Mouse (Mus musculus): Measurements from ENCODE around the gene Ppp6r3. TPM values are rescaled to one million over a fixed set of nuclear protein-coding genes. Genes with fewer than 3 reads are reported as not detected.

Gene Ppp6r3
- total RNA-seq, 4 experiments from 2014 or later, result 67.3 to 84.8 (median 74.2) TPM

DNA sequence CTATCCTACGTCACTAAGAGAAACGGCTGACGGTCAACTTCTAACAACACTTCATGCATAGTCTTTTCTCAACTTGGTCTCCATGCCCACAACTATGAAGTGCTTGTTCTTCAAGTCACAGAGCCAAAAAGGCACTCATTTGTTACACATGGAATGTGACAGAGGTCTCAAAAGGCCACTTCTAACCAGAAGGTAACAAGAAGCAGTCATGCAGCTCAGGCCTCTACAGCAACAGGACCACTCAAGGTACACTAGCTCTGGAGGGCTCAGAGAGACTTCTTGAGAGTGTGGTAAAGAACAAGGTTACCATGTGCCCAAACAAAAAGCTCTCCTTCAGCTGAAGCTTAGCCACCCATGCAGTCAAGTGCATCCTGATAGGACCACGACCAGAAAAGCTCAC is 46.9 kb downstream of the Ppp6r3 start:
- DNase-seq (ENCODE audit: low spot score), result no peak

DNA sequence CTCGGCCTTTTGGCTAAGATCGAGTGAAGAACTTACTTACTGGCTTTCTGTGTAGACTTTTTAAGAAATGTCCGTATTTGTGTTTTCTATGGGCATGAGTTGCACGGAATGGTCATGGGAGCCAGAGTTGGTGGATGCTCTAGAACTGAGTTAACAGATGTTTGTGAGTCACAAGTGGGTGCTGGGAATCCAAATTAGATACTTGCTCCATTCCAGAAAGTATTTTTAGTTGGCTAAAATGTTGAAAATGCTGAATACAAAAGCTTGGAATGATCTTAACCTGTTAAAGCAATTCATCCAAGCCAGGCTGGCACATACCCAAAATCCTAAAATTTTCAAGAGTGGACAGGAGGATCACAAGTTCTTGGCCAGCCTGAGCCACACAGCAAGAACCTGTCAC is 48.0 kb downstream of the Ppp6r3 start:
- DNase-seq (ENCODE audit: low spot score), result no peak

DNA sequence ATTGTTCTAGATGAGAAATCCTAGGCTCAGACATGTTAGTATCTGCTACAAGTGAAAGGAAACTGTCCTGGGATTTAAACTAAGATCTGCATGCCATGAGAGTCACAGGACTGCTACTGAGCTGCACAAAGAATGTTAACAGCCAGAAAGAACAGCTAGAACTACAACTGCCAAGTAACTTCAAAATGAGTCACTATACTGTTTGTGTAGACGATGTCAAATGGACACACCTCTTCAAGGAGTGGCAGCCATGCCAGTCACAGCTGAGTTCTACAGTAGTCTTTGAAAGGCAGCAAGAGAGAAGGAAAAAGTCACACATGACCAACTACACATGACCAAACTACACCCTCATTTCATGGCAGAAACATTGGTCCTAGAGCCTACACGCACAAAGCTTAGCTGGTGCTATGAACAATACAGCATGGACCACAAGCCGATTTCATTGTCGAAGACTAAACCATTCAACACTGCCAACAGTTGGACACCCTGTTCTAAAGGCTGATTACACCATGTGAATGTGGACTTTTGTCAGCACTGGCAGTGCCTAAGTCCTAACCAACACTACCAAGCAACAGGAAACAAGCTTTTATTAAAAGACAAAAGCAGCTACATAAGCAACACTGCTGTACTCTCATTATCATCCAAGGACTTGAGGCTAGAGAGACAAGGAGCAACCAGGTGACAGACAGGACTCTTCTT is 55.9 kb downstream of the Ppp6r3 start:
- DNase-seq (ENCODE audit: low spot score), result no peak

DNA sequence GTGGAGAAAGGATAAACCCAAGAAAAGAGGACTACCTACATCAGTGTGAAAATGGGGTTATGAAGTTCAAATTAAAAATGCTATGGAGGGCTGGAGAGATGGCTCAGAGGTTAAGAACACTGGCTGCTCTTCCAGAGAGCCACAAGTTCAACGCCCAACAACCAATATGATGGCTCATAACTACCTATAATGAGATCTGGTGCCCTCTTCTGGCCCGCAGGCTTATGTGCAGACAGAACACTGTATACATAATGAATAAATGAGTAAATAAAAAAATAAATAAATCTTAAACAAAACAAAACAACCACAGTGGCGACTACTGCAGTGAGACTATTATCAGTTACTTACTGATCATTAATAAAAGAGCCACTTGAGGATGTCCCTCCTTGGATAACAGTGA is 78.3 kb downstream of the Ppp6r3 start:
- no peak for DNase-seq (ENCODE audit: low spot score)

DNA sequence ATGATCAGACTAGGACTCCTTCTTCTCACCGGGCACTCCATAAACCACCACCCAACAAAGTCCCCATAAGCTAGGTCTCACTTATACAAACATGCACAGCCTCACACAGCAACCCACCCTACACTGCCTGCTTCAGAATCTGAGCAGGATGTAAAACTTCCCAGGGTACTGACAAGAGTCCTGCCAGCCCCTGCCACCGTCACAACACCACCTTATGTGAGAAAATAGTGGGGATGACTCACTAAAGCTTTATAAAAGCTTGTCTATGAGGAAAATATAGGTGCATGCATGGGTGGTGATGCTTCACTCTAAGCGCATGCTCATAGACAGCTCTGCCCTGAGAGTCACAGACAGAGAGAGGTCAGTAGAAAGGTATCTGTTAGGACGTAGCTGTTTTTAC is 85.7 kb downstream of the Ppp6r3 start:
- DNase-seq (ENCODE audit: low spot score), result no peak

DNA sequence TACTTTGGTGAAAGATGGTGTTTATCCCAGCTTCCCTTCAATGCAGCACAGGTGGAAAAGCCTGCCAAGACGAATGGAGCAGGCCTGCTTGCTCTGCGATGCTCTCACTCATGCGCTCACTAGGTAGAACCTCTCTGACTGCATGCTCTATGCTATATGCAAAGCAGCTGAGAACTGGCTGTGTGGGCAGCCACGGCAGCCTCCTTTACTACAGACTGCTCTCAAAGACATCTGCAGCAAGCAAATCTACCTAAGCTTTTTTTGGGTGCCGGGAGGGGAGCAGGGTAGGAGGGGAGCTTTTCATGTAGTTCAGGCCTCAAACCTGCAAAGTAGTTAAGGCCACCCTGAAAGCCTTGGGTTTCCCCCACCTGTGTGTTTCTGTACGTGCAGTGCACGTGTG is 92.7 kb downstream of the Ppp6r3 start:
- DNase-seq (ENCODE audit: low spot score), result no peak

DNA sequence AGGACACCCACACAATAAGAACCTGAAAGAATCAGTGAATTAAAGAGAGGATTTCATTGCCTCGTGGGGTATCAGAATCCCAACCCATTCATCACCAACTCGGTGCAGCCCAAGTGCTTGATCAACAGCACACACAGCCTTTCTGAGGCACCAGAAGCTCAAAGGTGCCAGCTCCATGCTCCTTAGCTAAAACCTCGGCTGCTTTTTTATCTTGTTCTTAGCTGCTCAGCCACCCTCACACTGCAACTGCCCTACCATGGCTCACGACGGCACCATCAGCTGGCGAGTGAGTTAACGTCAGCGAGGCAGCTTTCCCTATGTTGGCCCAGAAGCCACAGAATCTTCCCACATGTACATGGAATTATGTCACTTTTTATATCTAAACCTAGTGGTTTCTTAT is 95.4 kb downstream of the Ppp6r3 start:
- DNase-seq (ENCODE audit: low spot score), result no peak

DNA sequence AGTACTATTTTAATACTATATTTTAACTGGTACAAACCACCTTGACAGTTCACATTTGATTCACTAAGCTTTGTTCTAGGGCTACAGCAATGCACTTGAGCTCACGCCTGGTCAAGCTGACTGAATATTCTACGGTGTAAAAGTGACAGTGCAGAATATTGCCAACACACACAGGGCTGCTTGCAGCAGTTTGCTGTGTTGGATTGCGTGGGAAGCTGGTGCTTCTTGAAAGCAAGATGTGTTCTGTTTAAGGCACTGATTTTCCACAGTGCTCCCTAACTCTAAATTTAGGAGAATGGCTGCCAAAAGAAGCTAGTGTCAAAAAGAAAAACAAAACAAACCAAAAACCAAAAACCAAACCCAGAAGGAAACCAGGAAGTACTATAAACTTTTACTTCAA is 98.6 kb downstream of the Ppp6r3 start:
- DNase-seq (ENCODE audit: low spot score), result no peak

DNA sequence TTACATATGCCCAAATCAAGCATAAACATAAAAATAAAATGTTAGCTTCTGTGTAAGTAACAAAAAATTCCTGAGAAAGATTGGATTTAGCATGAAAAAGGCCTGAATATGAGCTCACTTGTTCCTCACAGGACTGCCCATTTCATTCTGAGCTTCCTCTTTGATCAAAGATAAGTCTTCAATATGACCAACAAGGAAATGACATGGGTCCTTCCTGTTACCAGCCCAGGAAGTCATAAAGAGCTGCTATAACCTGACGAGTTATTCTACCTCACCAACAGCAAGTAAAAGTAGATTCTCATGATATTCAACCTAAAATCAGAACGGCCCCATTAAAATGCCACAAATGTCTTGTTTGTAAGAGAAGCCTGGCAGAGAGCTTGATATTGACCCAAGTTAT is 104.3 kb downstream of the Ppp6r3 start:
- no peak for DNase-seq (ENCODE audit: low spot score)

DNA sequence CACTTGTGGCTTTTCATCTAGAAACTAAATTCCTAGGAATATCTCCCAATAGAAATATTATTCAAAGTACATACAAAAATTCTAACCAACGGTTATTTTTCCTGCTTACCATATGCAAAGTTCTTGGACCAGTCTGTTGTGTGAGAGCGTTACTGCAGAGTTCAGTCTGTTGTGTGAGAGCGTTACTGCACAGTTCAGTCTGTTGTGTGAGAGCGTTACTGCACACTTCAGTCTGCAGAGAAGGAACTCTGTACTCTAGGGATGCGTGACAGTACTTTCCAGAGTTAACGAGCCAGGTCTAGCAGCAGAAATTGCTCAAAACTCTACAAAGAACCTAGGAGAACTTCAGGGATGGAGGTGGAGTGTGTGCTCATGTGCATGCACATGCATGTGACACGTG is 108.0 kb downstream of the Ppp6r3 start:
- no peak for DNase-seq (ENCODE audit: low spot score)

DNA sequence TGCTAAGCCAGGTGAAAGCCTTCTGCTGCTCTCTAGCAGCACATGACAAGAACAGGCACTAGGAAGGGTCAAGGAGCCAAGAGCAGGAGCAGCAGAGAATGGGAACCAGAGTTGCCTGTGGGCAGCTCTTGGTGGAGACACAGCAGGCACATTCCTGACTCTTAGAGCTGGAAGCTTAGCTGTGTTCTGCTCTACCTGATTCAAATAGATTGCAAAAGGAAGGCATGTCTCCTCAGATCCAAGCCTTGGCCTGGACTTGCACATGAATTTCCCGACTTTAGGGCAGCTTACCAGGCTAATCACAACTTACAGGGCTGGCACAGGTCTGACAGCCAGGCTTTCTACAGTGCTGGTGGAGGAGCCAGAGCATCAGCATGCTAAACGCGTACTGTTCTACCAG is 115.6 kb downstream of the Ppp6r3 start:
- DNase-seq (ENCODE audit: low spot score), result no peak

DNA sequence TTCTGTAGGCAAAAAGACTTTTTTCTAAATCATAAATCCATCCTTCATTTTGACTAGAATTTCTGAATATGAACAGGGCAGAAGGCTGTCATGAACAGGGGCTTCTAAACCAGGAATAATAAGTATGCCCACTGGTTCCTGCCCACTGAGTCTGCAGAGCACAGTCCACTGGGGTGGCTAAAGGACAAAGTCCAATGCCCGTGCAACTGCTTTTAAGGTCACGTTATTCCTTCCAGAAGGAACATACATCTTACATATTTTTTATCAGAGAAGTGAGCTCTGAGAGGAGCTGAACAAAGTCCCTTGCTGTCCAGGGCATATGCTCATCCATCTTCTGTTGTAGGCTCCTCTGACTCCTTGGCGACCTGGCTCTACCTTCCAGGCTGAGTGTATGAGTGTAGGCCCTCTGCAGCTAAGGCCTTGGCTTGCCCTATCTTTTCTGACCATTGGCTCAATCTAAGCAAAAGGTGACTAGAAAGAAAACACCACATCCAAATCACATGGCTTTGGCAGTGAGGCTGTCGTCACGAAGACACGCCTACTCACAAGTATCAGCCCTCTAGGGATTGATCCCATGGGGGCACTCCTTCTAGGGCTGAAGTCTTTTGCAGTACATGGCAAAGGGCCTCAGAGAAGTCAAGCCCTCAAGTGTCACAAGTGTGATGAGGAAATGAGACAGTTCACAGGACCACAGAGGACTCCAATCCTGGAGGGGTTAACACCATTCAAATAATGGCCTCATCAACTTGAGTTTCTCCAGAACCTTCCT is 117.0 kb downstream of the Ppp6r3 start:
- DNase-seq (ENCODE audit: low spot score), result no peak

DNA sequence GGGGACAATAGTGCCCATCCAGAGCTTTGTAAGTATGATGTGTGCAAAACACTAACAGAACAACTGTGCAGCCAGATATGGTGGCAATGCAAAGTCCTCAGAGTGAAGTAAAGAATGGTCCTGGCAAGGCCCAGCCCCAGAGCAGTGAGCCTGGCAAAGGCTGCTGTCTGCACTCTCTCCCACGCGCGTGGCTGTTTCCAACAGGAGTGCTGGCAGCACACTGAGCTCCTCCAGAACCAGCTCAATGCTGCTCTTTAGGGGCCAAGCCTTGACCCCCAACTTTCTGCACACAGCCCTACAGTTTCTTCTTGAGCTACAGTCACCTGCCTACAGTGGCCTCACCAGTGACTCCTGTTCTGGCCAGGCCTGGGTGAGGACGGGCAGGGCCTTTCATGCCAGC is 117.8 kb downstream of the Ppp6r3 start:
- DNase-seq (ENCODE audit: low spot score), result no peak

DNA sequence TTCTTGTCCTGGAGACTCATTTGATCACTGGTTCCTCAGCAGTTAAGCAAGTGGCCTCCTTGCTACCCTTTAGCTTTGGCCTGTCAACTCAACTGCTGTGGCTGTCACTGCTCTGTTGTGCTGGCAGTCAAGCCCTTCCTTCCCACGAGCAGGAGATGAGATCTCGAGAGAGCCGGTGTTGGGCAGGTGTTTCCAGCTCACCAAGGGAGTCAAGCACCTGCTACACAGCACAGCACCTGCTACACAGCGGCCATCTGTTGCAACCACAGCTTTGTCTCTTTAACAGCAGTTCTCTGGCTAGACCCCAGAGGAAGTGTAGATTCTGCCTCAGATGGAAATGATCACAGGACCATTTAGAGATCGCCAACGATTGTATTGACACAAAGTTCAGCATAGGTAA is 123.9 kb downstream of the Ppp6r3 start:
- no peak for DNase-seq (ENCODE audit: low spot score)

DNA sequence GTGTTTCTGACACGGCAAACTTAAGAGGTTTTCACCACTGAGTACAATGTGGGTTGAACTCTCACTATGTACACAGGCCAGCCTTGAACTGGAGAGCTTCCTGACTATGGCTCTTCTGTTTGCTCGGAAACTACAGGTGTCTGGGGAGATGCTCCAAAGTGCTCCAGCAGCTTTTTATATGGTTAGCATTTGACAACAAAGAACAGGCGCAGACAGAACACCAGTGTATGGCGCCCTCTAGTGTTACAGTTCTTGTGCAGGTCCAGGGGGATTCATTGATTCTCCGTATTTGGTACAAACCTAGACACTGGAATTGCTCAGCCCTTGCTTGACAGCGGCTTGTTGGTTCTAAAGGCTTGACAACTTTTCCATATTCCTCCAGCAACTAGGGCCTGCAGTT is 124.4 kb downstream of the Ppp6r3 start:
- peak; percentile 76 for DNase-seq (ENCODE audit: low spot score)

DNA sequence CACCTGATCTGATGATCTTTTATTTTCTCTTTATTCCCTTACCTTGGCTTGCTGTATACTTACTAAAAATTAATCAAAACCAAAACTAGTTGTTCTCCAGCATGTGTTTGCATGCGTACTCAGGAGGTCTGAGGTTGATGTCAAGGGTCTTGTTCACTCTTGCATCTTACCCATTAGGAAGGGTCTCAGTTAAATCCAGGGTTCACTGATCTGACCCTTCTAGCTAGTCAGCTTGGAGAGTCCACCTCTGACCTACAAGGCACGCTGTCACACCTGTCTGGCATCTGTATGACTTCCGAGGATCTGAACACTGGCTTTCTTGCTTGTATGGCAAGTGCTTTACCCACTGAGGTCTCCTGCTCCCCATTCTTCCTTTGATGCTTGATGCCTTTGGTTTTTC is 124.8 kb downstream of the Ppp6r3 start:
- no peak for DNase-seq (ENCODE audit: low spot score)

DNA sequence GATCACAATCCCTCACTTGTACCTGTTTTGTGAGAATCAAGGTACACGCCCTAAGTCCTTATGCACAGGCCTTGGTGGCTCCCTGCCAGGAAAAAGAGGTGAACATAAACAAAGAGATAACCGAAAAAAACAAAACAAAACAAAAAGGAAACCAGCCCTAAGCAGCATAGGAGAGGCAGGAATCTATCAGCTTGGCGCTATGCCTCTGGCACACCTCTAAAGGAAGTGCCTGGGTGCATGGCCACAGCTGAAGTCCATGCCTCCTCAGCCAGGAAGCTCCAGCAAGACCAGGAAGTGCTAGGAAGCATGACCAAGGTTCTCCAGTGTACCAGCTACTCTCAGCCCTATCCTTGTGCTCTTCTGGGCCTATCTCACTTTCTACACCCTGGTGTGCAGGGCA is 126.3 kb downstream of the Ppp6r3 start:
- no peak for DNase-seq (ENCODE audit: low spot score)

DNA sequence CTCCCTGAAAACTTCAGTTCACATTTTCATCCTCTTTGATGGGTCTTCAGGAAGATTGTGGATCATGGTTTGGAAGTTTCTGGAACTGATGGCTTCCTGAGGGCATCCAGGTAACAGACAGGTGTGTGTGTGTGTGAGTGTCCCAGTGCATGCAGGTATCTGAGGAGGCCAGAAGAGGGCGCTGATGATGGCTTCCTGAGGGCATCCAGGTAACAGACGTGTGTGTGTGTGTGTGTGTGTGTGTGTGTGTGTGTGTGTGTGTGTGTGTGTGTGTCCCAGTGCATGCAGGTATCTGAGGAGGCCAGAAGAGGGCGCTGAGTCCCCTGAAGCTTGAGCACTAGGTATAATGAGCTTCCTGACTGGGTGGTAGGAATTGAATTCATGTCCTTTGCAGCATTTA is 128.2 kb downstream of the Ppp6r3 start:
- no peak for DNase-seq (ENCODE audit: low spot score)

DNA sequence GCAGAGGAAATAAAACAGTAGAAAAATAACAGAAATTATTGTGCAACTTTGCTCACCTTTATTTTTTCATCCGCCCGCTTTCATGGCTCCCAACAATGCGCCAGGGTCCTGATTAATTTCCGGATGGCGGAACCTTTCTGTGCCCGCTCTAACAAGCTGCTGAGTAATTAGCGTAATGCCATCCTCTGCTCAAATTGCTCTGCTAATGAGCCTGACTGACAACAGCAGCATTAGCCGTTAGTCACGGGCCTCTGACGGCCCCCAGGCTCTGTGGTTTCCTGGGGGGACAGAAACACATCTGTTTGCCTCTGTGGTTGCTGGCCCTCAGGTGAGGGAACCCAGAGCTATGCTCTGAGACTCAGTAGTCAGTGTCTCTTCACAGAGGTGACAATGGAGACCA is 134.5 kb downstream of the Ppp6r3 start:
- DNase-seq (ENCODE audit: low spot score), result no peak

DNA sequence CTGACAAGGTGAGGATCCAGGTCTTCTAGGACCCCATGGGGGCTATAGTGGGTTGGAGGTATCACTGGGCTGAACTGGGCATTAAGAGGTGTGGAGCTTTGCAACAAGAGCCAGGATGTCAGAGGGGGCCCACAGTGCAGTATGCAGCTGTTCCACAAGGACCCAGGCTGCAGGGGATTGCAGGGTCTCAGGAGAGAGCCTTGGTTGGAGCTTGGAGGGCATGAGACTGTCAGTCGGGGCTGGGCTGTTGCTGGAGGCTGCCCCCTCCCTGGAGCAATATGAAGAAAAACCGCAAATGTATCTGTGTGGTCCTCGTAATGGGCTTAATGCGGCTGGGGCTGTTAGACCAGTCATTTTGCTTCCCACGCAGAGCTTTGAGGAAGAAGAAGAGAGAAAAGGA is 134.9 kb downstream of the Ppp6r3 start:
- no peak for DNase-seq (ENCODE audit: low spot score)

DNA sequence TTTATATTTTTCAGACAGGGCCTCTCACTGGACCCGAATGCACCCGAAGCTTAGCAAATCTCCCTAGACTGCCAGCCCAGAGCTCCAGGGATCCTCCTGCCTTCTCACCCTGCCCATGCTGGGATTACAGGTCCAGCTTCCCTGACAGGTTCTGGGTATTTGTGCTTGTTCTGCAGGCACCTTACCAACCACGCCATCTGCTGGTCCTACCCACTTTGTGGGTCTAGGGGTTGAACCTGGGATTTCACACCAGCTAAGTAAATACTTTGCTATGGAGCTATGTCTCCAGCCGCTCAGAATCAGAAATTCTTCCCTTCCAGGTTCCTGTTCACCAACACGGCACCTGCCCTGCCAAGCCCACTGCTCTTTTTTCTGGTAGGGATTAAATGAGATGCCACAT is 137.6 kb downstream of the Ppp6r3 start:
- DNase-seq (ENCODE audit: low spot score), result no peak

DNA sequence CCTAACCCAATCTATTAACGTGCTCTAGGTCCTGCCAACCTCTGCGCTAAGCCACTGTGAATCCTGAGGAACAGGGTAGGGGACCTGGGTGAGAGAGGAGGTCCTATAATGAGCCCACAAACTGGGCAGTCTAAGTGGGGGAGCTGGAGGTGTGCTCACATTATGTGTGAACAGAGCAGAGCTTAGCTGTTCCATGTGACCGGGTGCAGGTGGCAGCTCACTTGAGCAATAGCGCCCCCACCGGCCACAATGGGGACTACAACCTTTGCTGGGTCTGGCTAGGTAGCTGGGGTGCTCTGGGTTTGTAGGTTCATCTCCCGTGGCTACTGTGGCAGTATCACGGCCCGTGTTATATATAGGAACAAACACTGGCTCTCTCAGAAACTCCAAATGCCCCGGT is 138.7 kb downstream of the Ppp6r3 start:
- DNase-seq (ENCODE audit: low spot score), result no peak

DNA sequence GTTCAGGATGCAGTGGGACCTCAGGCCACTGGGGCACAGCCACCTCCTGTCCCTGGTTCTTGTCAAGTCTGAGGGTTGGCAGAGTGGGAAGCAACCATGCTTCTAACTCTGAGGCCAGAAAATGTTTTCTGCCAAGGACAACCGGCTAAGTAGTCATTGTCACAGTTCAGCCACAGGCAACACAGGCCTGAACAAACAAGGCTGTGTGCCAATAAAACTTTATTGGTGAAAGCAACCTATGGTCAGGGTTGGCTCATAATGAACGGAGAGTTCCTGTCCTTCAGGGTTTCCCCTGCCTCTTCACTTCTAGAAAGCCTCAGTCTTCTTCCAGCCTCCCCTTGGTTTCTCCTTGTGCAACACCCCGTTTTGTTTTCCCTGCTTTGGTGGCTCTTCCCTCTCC is 139.7 kb downstream of the Ppp6r3 start:
- no peak for DNase-seq (ENCODE audit: low spot score)

DNA sequence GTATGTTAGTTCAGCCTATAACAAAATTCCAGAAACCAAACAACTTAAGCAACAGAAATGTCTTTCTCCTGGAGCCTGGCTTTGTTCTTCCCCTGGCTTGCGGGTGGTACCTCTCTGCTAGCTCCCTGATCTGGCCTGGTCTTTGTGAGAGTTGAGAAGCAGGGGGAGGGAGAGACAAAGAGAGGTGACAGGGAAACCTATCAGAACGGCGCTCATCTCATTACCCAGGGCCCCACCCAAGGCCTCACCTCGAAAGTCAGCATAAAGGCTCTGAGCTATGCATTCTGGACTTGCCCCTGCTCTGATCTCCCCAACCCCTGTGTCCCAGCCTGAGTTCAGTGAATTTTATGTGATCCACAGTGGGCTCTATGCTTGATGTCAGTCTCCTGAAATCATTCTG is 140.9 kb downstream of the Ppp6r3 start:
- DNase-seq (ENCODE audit: low spot score), result no peak

All from heart, adult 8-10 months (tissue).